Comparison of ENCODE assay signal across 17 mouse cellular contexts in the genomic region with DNA sequence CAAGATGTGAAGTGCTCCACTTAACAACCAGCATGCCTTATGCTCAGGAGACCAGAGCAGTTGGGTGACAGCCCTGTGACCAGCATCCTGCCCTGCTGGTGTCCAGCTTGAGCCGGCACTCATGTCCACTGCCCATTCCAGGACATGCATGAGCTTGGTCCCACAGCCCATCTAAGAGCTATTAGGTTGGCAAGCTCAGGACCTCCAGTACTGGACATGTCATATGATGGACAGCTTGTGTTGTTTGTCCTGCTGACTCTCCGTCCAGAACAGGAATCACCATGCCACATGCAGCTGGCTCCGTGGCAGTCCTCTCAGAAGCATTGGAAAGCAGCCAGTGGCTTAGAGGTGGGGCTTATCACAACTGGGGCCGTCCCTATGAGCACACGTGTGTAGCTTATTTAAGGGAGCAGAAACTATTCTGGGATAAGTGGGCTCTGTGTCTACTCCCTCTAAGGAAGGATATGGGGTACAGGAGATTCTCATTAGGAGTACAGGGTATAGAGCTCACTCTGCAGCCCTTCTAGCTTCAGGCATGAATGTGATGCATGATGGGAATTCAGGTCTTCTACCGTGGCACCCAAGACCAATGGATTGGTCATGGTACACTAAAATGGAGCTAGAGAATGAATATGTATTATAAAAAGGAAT.
DNase-seq lines count a peak whose midpoint lies in the region; ATAC-seq and TF ChIP-seq lines count a peak whose summit lies in the region.
"Had no signal": no experiment of that assay in that cellular context is flagged by ENCODE, and none has a peak within 500 bp of the region (broad histone marks: within the 10 kb centered on the region; RNA-seq: fewer than 3 reads in every experiment).

No protein-coding gene starts in this region.

- peak; percentile 59 for DNase-seq in hindbrain, postnatal 0 days (ENCODE audit: low spot score)
- DNase-seq in brain, embryonic 14.5 days (ENCODE audit: low read depth), result peak; percentile 55
- DNase-seq in thymus, postnatal 14 days, result no peak
- DNase-seq: adrenal gland, adult 2 months; cerebellum, postnatal 14 days; kidney, adult 18-20 months; kidney, postnatal 36 days; liver, postnatal 0 days had no signal

- no peak overlapping the region for H3K9ac ChIP-seq in forebrain, embryonic 16.5 days (replicated peaks; ENCODE audit: low read depth, low read length)
- no peak overlapping the region for H3K9ac ChIP-seq in forebrain, embryonic 12.5 days
- H3K9ac ChIP-seq in hindbrain, postnatal 0 days (replicated peaks; ENCODE audit: low read length), result no peak overlapping the region
- no peak overlapping the region for H3K9ac ChIP-seq in hindbrain, embryonic 16.5 days (ENCODE audit: low read depth, low read length)
- H3K9ac ChIP-seq in limb, embryonic 15.5 days, result no peak overlapping the region
- H3K9ac ChIP-seq: forebrain, embryonic 15.5 days; limb, embryonic 12.5 days; liver, postnatal 0 days; midbrain, embryonic 12.5 days; neural tube, embryonic 15.5 days had no signal

- TF ChIP-seq CTCF in hindbrain, postnatal 0 days (IDR thresholded peaks at IDR 0.05; ENCODE audit: low read depth), result no peak
- no peak for TF ChIP-seq CTCF in brain, embryonic 14.5 days (IDR thresholded peaks at IDR 0.05; ENCODE audit: borderline replicate concordance, extremely low read depth, insufficient read depth, insufficient read length)

- 43% methylated on average over 6 of the region's 6 CpGs for WGBS in forebrain, embryonic 16.5 days
- 80% methylated on average over 6 of the region's 6 CpGs for WGBS in forebrain, embryonic 12.5 days
- WGBS in hindbrain, postnatal 0 days, result 24% methylated on average over 6 of the region's 6 CpGs
- WGBS in hindbrain, embryonic 16.5 days, result 33% methylated on average over 6 of the region's 6 CpGs
- 46% methylated on average over 6 of the region's 6 CpGs for WGBS in limb, embryonic 15.5 days

- no peaks in the 10 kb centered on the region for H3K9me3 ChIP-seq in forebrain, embryonic 16.5 days (ENCODE audit: control insufficient read depth, low read length)
- no peaks in the 10 kb centered on the region for H3K9me3 ChIP-seq in forebrain, embryonic 12.5 days
- no peaks in the 10 kb centered on the region for H3K9me3 ChIP-seq in hindbrain, postnatal 0 days (ENCODE audit: low read length)
- H3K9me3 ChIP-seq in hindbrain, embryonic 16.5 days (ENCODE audit: control insufficient read depth, low read length), result no peaks in the 10 kb centered on the region
- H3K9me3 ChIP-seq in limb, embryonic 15.5 days, result no peaks in the 10 kb centered on the region
- H3K9me3 ChIP-seq: forebrain, embryonic 15.5 days; limb, embryonic 12.5 days; midbrain, embryonic 12.5 days; neural tube, embryonic 15.5 days had no signal

- H3K4me2 ChIP-seq in forebrain, embryonic 16.5 days (ENCODE audit: low read length), result no peak overlapping the region
- H3K4me2 ChIP-seq in forebrain, embryonic 12.5 days, result no peak overlapping the region
- no peak overlapping the region for H3K4me2 ChIP-seq in hindbrain, postnatal 0 days (ENCODE audit: low read depth, low read length)
- H3K4me2 ChIP-seq in hindbrain, embryonic 16.5 days (ENCODE audit: low read length), result no peak overlapping the region
- H3K4me2 ChIP-seq in limb, embryonic 15.5 days, result no peak overlapping the region
- H3K4me2 ChIP-seq: forebrain, embryonic 15.5 days; limb, embryonic 12.5 days; midbrain, embryonic 12.5 days; neural tube, embryonic 15.5 days had no signal

- H3K27ac ChIP-seq in forebrain, embryonic 16.5 days (ENCODE audit: low read length), result no peak overlapping the region
- no peak overlapping the region for H3K27ac ChIP-seq in forebrain, embryonic 12.5 days
- no peak overlapping the region for H3K27ac ChIP-seq in hindbrain, postnatal 0 days
- no peak overlapping the region for H3K27ac ChIP-seq in hindbrain, embryonic 16.5 days (ENCODE audit: low read depth, low read length)
- H3K27ac ChIP-seq in limb, embryonic 15.5 days, result no peak overlapping the region
- H3K27ac ChIP-seq: forebrain, embryonic 15.5 days; limb, embryonic 12.5 days; midbrain, embryonic 12.5 days; neural tube, embryonic 15.5 days had no signal

- ATAC-seq in forebrain, embryonic 16.5 days, result 0 out of 2 replicates have a peak, but pooled peaks have one; percentile 15
- ATAC-seq in forebrain, embryonic 12.5 days (ENCODE audit: low FRiP score), result no peak
- peak; percentile 51; the same call in 1 of the 2 replicates for ATAC-seq in hindbrain, postnatal 0 days
- no peak for ATAC-seq in hindbrain, embryonic 16.5 days
- ATAC-seq in limb, embryonic 15.5 days (ENCODE audit: insufficient number of reproducible peaks, low FRiP score, low TSS enrichment, low read depth), result peak; percentile 53
- no peak for ATAC-seq in monocyte, adult 5-6 weeks (replicated peaks; ENCODE audit: insufficient number of reproducible peaks, low FRiP score, low TSS enrichment, poor library complexity, severe bottlenecking)
- ATAC-seq: forebrain, embryonic 15.5 days; liver, postnatal 0 days had no signal

- no peaks in the 10 kb centered on the region for H3K27me3 ChIP-seq in forebrain, embryonic 16.5 days (replicated peaks; ENCODE audit: control insufficient read depth, insufficient read depth, low read length)
- 0 out of 2 replicates have a peak, but pooled peaks cover 3% of the 10 kb centered on the region for H3K27me3 ChIP-seq in forebrain, embryonic 12.5 days
- no peaks in the 10 kb centered on the region for H3K27me3 ChIP-seq in hindbrain, postnatal 0 days (ENCODE audit: insufficient read depth, low read length)
- no peaks in the 10 kb centered on the region; the same call in 1 of the 2 replicates for H3K27me3 ChIP-seq in hindbrain, embryonic 16.5 days (replicated peaks; ENCODE audit: control insufficient read depth, insufficient read depth, low read length)
- H3K27me3 ChIP-seq in limb, embryonic 15.5 days, result no peaks in the 10 kb centered on the region
- H3K27me3 ChIP-seq: forebrain, embryonic 15.5 days; neural tube, embryonic 15.5 days had no signal

- no peak for TF ChIP-seq POLR2A in brain, embryonic 14.5 days (IDR thresholded peaks at IDR 0.05; ENCODE audit: borderline replicate concordance, extremely low read depth, insufficient read depth, insufficient read length, poor library complexity, severe bottlenecking)

- H3K4me1 ChIP-seq in forebrain, embryonic 16.5 days (replicated peaks; ENCODE audit: control insufficient read depth, insufficient read depth, low read length), result 0 out of 2 replicates have a peak, but pooled peaks cover 3% of the 10 kb centered on the region
- peaks cover 38% of the 10 kb centered on the region for H3K4me1 ChIP-seq in forebrain, embryonic 12.5 days
- H3K4me1 ChIP-seq in hindbrain, postnatal 0 days (ENCODE audit: insufficient read depth, low read length), result 0 out of 2 replicates have a peak, but pooled peaks cover 3% of the 10 kb centered on the region
- H3K4me1 ChIP-seq in hindbrain, embryonic 16.5 days (ENCODE audit: control insufficient read depth, insufficient read depth, low read depth, low read length), result no peaks in the 10 kb centered on the region; the same call in 1 of the 2 replicates
- no peaks in the 10 kb centered on the region for H3K4me1 ChIP-seq in limb, embryonic 15.5 days
- H3K4me1 ChIP-seq: limb, embryonic 12.5 days had no signal

- no peaks in the 10 kb centered on the region for H3K36me3 ChIP-seq in forebrain, embryonic 16.5 days (ENCODE audit: control insufficient read depth, insufficient read depth)
- H3K36me3 ChIP-seq in forebrain, embryonic 12.5 days (replicated peaks), result no peaks in the 10 kb centered on the region
- no peaks in the 10 kb centered on the region for H3K36me3 ChIP-seq in hindbrain, postnatal 0 days (ENCODE audit: insufficient read depth, low read length)
- no peaks in the 10 kb centered on the region for H3K36me3 ChIP-seq in hindbrain, embryonic 16.5 days (ENCODE audit: control insufficient read depth, insufficient read depth, low read length)
- H3K36me3 ChIP-seq in limb, embryonic 15.5 days, result no peaks in the 10 kb centered on the region
- H3K36me3 ChIP-seq: forebrain, embryonic 15.5 days; limb, embryonic 12.5 days; midbrain, embryonic 12.5 days; neural tube, embryonic 15.5 days had no signal

- no peak overlapping the region for H3K4me3 ChIP-seq in forebrain, embryonic 16.5 days (replicated peaks; ENCODE audit: low read length)
- H3K4me3 ChIP-seq in forebrain, embryonic 12.5 days (replicated peaks), result no peak overlapping the region
- no peak overlapping the region for H3K4me3 ChIP-seq in hindbrain, postnatal 0 days (ENCODE audit: low read length)
- H3K4me3 ChIP-seq in hindbrain, embryonic 16.5 days (ENCODE audit: low read length), result no peak overlapping the region
- no peak overlapping the region for H3K4me3 ChIP-seq in limb, embryonic 15.5 days
- H3K4me3 ChIP-seq: forebrain, embryonic 15.5 days; limb, embryonic 12.5 days; midbrain, embryonic 12.5 days; neural tube, embryonic 15.5 days had no signal

Comparison
In these comparisons a context has a peak if more than half of its experiments do, and no peak if none do; other contexts are left out.
1. ATAC-seq: peak in forebrain, embryonic 16.5 days (single experiment), hindbrain, postnatal 0 days (single experiment) and limb, embryonic 15.5 days (single experiment); none in forebrain, embryonic 12.5 days (single experiment), hindbrain, embryonic 16.5 days (single experiment) and monocyte, adult 5-6 weeks (single experiment).